Mouse (Mus musculus) CH12.LX (cell line): ENCODE measurements around the gene Slc17a5.

ENCODE experiments used
- CHD2 ChIP-seq: IDR thresholded peaks from 2 replicates; pipeline ENCODE4 v1.6.1; 2011; ENCODE audit warnings: low read length, improper control_type of control experiment
- CTCF ChIP-seq, 2 experiments: IDR thresholded peaks in 1 of 2; conservative IDR thresholded peaks in 1 of 2; 2 replicates each; pipeline ENCODE4 v1.5.1; 2011 to 2012; ENCODE audit warnings: low read depth in 2 of 2, low read length in 2 of 2, improper control_type of control experiment in 1 of 2, inconsistent platforms in 1 of 2, mild to moderate bottlenecking in 1 of 2, moderate library complexity in 1 of 2
- GABPA ChIP-seq: IDR thresholded peaks from 2 replicates; pipeline ENCODE4 v1.6.1; 2012; ENCODE audit warnings: low read depth, low read length, improper control_type of control experiment, inconsistent platforms; ENCODE audit not compliant: insufficient replicate concordance
- JUN ChIP-seq: IDR thresholded peaks from 2 replicates; pipeline ENCODE4 v1.6.1; 2011; ENCODE audit warnings: low read depth, mild to moderate bottlenecking, low read length, improper control_type of control experiment, moderate library complexity; ENCODE audit not compliant: insufficient read depth
- MAZ ChIP-seq: IDR thresholded peaks from 2 replicates; pipeline ENCODE4 v1.6.1; 2012; ENCODE audit warnings: low read depth, mild to moderate bottlenecking, inconsistent platforms, low read length, improper control_type of control experiment, moderate library complexity
- MYC ChIP-seq: IDR thresholded peaks from 2 replicates; pipeline ENCODE4 v1.6.1; 2011; ENCODE audit warnings: low read depth, mild to moderate bottlenecking, improper control_type of control experiment, low read length
- POLR2A ChIP-seq: IDR thresholded peaks from 2 replicates; pipeline ENCODE4 v1.6.1; 2011; ENCODE audit warnings: low read depth, mild to moderate bottlenecking, improper control_type of control experiment, low read length
- POLR2AphosphoS2 ChIP-seq: IDR thresholded peaks from 2 replicates; pipeline ENCODE4 v1.6.1; 2011; ENCODE audit warnings: low read depth, low read length, improper control_type of control experiment
- SIN3A ChIP-seq: IDR thresholded peaks from 2 replicates; pipeline ENCODE4 v1.6.1; 2012; ENCODE audit warnings: low read length, improper control_type of control experiment, inconsistent platforms
- ZC3H11A ChIP-seq: IDR thresholded peaks from 2 replicates; pipeline ENCODE4 v1.6.1; 2012; ENCODE audit warnings: low read depth, mild to moderate bottlenecking, inconsistent platforms, low read length, improper control_type of control experiment
- ZKSCAN1 ChIP-seq: IDR thresholded peaks from 2 replicates; pipeline ENCODE4 v1.6.1; 2012; ENCODE audit warnings: low read depth, inconsistent platforms, low read length, improper control_type of control experiment, borderline replicate concordance
- ZNF384 ChIP-seq: IDR thresholded peaks from 2 replicates; pipeline ENCODE4 v1.6.1; 2012; ENCODE audit warnings: low read depth, low read length, improper control_type of control experiment, inconsistent platforms

DNA sequence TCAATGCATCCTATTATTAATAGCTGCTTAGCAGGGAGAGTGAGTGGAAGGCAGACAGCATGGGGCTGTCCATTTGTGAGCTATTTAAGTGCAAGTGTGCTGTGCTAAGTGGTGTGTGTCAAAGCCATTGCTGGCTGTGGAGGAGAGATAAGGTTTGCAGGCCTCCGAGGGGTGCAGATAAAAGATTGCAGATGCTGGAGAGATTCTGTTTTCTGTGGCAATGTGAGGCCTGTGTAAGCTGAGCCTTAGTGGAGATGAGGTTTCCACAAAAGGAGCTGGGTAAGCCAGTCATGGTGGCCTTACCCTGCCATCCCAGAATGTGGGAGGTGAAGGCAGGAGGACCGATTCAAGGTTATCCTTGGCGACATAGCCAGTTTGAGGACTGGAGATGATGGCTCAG is 71.7 kb downstream of the Slc17a5 start:
- TF ChIP-seq MAZ (no peak), POLR2AphosphoS2 (no peak), POLR2A (no peak), CHD2 (no peak), JUN (no peak), CTCF (conservative IDR thresholded peaks at IDR 0.05 in 1 of 2, IDR thresholded peaks at IDR 0.05 in 1 of 2; ENCODE audit: low read depth in 2 of 2, low read length in 2 of 2) (no peak), GABPA (no peak), SIN3A (no peak), ZC3H11A (no peak), ZNF384 (no peak), MYC (no peak), ZKSCAN1 (no peak)
